24 mouse cellular contexts compared by ENCODE assay signal in genomic region chr16:73769729-73770128, GRCm38 (mm10).
DNase-seq lines count a peak whose midpoint lies in the region; ATAC-seq and TF ChIP-seq lines count a peak whose summit lies in the region.
"Had no signal": no experiment of that assay in that cellular context is flagged by ENCODE, and none has a peak within 500 bp of the region (broad histone marks: within the 10 kb centered on the region; RNA-seq: fewer than 3 reads in every experiment).

No protein-coding gene starts in this region.

- peak; percentile 84 for ATAC-seq in granulocyte monocyte progenitor cell, adult 5-6 weeks (replicated peaks; ENCODE audit: poor library complexity, severe bottlenecking)
- ATAC-seq in kidney, embryonic 16.5 days (ENCODE audit: low FRiP score, low TSS enrichment) = no peak
- ATAC-seq: forebrain, embryonic 13.5 days; intestine, embryonic 16.5 days; midbrain, embryonic 13.5 days had no signal

- H3K36me3 ChIP-seq in liver, adult 2 months (ENCODE audit: control insufficient read depth, insufficient read depth, low read length) = no peaks in the 10 kb centered on the region
- H3K36me3 ChIP-seq in kidney, embryonic 16.5 days (ENCODE audit: insufficient read depth, low read length) = no peaks in the 10 kb centered on the region
- H3K36me3 ChIP-seq: liver, embryonic 13.5 days; lung, embryonic 15.5 days; midbrain, embryonic 13.5 days; stomach, embryonic 15.5 days had no signal

- no peak overlapping the region for H3K4me3 ChIP-seq in liver, adult 2 months (ENCODE audit: insufficient read depth, low read depth, low read length)
- no peak overlapping the region for H3K4me3 ChIP-seq in kidney, embryonic 16.5 days (ENCODE audit: low read length)
- H3K4me3 ChIP-seq: forebrain, embryonic 13.5 days; heart, adult 2 months; liver, embryonic 13.5 days; lung, embryonic 15.5 days; midbrain, embryonic 13.5 days; stomach, embryonic 15.5 days had no signal

- no peak overlapping the region for H3K27ac ChIP-seq in liver, adult 2 months (replicated peaks; ENCODE audit: insufficient read depth, low read depth, low read length)
- H3K27ac ChIP-seq in kidney, embryonic 16.5 days (ENCODE audit: low read length) = no peak overlapping the region
- H3K27ac ChIP-seq: forebrain, embryonic 13.5 days; heart, adult 2 months; liver, embryonic 13.5 days; lung, embryonic 15.5 days; midbrain, embryonic 13.5 days; stomach, embryonic 15.5 days had no signal

- DNase-seq in liver, adult 2 months (ENCODE audit: extremely low read depth, low read depth, low spot score) = peak; percentile 27
- no peak for DNase-seq in liver
- DNase-seq in lung, postnatal 36 days = peak; percentile 23
- no peak for DNase-seq in lung, postnatal 10 days
- no peak for DNase-seq in adrenal gland, postnatal 4 days (ENCODE audit: low spot score in 2 of 2)
- DNase-seq: adrenal gland, adult 8-10 months; B cell, adult 2 months; cerebellum, adult 11 months; cerebellum, adult 9-10 months; cerebellum, postnatal 36 days; gastrocnemius, postnatal 25 days; kidney, adult 8-10 months; kidney, postnatal 10 days; liver, embryonic 13.5 days; right cerebral cortex, postnatal 25 days; thymus, postnatal 14 days had no signal

- TF ChIP-seq POLR2A in liver, adult 2 months (IDR thresholded peaks at IDR 0.05; ENCODE audit: extremely low read depth, insufficient read depth, low read length) = no peak

- no peaks in the 10 kb centered on the region for H3K79me2 ChIP-seq in liver, adult 2 months (ENCODE audit: control insufficient read depth, insufficient read depth, low read length)

- no peak for TF ChIP-seq CTCF in liver, adult 2 months (IDR thresholded peaks at IDR 0.05; ENCODE audit: low read depth, low read length)

- WGBS in liver, adult 2 months = 81% methylated on average over 5 of the region's 5 CpGs
- WGBS in kidney, embryonic 16.5 days = 87% methylated on average over 5 of the region's 5 CpGs

- H3K4me1 ChIP-seq in liver, adult 2 months (ENCODE audit: control insufficient read depth, insufficient read depth, low read length) = no peaks in the 10 kb centered on the region
- H3K4me1 ChIP-seq in kidney, embryonic 16.5 days (ENCODE audit: insufficient read depth, low read length) = no peaks in the 10 kb centered on the region
- H3K4me1 ChIP-seq: forebrain, embryonic 13.5 days; liver, embryonic 13.5 days; lung, embryonic 15.5 days; midbrain, embryonic 13.5 days; stomach, embryonic 15.5 days had no signal

- H3K9me3 ChIP-seq in kidney, embryonic 16.5 days (ENCODE audit: low read length) = no peaks in the 10 kb centered on the region
- H3K9me3 ChIP-seq: forebrain, embryonic 13.5 days; liver, embryonic 13.5 days; lung, embryonic 15.5 days; midbrain, embryonic 13.5 days; stomach, embryonic 15.5 days had no signal

- no peak overlapping the region for H3K9ac ChIP-seq in liver, adult 2 months (ENCODE audit: low read depth, low read length)
- H3K9ac ChIP-seq in kidney, embryonic 16.5 days (replicated peaks; ENCODE audit: low read length) = no peak overlapping the region
- H3K9ac ChIP-seq: forebrain, embryonic 13.5 days; liver, embryonic 13.5 days; lung, embryonic 15.5 days; midbrain, embryonic 13.5 days; stomach, embryonic 15.5 days had no signal

- H3K4me2 ChIP-seq in kidney, embryonic 16.5 days (replicated peaks; ENCODE audit: low read depth, low read length) = no peak overlapping the region
- H3K4me2 ChIP-seq: forebrain, embryonic 13.5 days; liver, embryonic 13.5 days; lung, embryonic 15.5 days; midbrain, embryonic 13.5 days; stomach, embryonic 15.5 days had no signal

- H3K27me3 ChIP-seq in liver, adult 2 months (ENCODE audit: control insufficient read depth, insufficient read depth, low read length) = no peaks in the 10 kb centered on the region
- H3K27me3 ChIP-seq in kidney, embryonic 16.5 days (ENCODE audit: insufficient read depth, low read length) = no peaks in the 10 kb centered on the region
- H3K27me3 ChIP-seq: forebrain, embryonic 13.5 days; liver, embryonic 13.5 days; lung, embryonic 15.5 days; midbrain, embryonic 13.5 days; stomach, embryonic 15.5 days had no signal

Comparison
In these comparisons a context has a peak if more than half of its experiments do, and no peak if none do; other contexts are left out.
1. DNase-seq: peak in liver, adult 2 months (single experiment) and lung, postnatal 36 days (single experiment); none in liver (single experiment), lung, postnatal 10 days (single experiment) and adrenal gland, postnatal 4 days (0 of 2).